Mouse (Mus musculus) olfactory bulb, adult 2 months (tissue): ENCODE measurements around the gene Insl6.

Experiments used
- CTCF ChIP-seq: fragments of 200-500 bp; IDR thresholded peaks from 2 replicates; pipeline ENCODE4 v1.5.1; 2012; ENCODE audit warnings: low read depth, mild to moderate bottlenecking, low read length, moderate library complexity; ENCODE audit not compliant: insufficient read depth
- POLR2A ChIP-seq: fragments of 200-500 bp; IDR thresholded peaks from 2 replicates; pipeline ENCODE4 v1.6.1; 2012; ENCODE audit warnings: mild to moderate bottlenecking, low read depth, low read length, moderate library complexity; ENCODE audit not compliant: insufficient read depth

- TF ChIP-seq POLR2A (no peak), CTCF (no peak)
These were observed 45.6 kb upstream of the Insl6 start for GRCm38 (mm10) chr19:29370545-29371283.
